Mouse (Mus musculus) ES-Bruce4 (cell line): ENCODE results near the gene Coasy.

Experiments used
- CTCF ChIP-seq: IDR thresholded peaks from one replicate; pipeline ENCODE4 v1.8.1; 2011; ENCODE audit warnings: low read depth, low read length
- EP300 ChIP-seq: IDR thresholded peaks from 2 replicates; pipeline ENCODE4 v1.6.1; 2011; ENCODE audit warnings: low read depth, low read length; ENCODE audit not compliant: insufficient read depth
- POLR2A ChIP-seq: IDR thresholded peaks from one replicate; pipeline ENCODE4 v1.8.1; 2011; ENCODE audit warnings: low read length; ENCODE audit not compliant: insufficient read depth

DNA sequence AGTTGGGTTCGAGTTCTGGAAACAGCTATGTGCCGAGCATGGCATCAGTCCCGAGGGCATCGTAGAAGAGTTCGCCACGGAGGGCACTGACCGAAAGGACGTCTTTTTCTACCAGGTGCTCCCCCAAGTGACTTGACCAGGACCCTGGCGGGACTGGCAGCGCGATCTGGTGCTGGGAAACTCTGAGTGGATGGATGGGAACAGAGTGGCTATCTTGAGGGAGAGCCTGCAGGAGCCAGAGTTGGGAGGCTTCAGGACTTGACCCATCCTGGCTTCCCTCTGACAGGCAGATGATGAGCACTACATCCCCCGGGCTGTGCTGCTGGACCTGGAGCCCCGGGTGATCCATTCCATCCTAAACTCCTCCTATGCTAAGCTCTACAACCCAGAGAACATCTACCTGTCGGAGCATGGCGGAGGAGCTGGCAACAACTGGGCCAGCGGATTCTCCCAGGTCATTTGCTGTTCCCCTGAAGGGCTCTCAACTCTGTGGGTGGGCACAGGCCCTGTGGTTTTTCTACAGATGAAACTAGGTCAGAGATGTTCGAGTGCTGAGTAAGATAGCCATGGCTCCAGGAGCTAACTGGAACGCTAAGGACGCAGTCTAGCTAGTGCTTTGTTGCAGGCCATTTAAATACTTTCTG, 38.3 kb downstream of the Coasy start:
- TF ChIP-seq CTCF (no peak), EP300 (no peak), POLR2A (no peak)
